Mouse (Mus musculus) heart, adult 2 months (tissue): ENCODE results near the gene Smarcal1.

Experiments used
- CTCF ChIP-seq: fragments of 200-600 bp; IDR thresholded peaks from 2 replicates; pipeline ENCODE4 v1.8.1; 2022; ENCODE audit warnings: antibody characterized with exemption, mild to moderate bottlenecking, moderate library complexity
- EP300 ChIP-seq: fragments of 200-500 bp; IDR thresholded peaks from 2 replicates; pipeline ENCODE4 v1.6.1; 2011; ENCODE audit warnings: low read depth, low read length, control low read depth; ENCODE audit not compliant: insufficient read depth
- POLR2A ChIP-seq: fragments of 200-500 bp; IDR thresholded peaks from 2 replicates; pipeline ENCODE4 v1.6.1; 2011; ENCODE audit warnings: mild to moderate bottlenecking, low read depth, low read length, control low read depth; ENCODE audit not compliant: insufficient read depth

- TF ChIP-seq EP300 = no peak
- no peak for TF ChIP-seq CTCF
- no peak for TF ChIP-seq POLR2A
Measured at GRCm38 (mm10) chr1:72602186-72602585, 19.1 kb downstream of the Smarcal1 start.
